Mouse (Mus musculus): ENCODE results near the gene 1700018F24Rik. TPM values are rescaled to one million over a fixed set of nuclear protein-coding genes. Genes with fewer than 3 reads are reported as not detected.
"Not testable (repeated sequence)": the region's sequence is repeated elsewhere in the genome, so short reads cannot be mapped to it uniquely, and the experiment has no call there.

The 1700018F24Rik gene
- total RNA-seq, 2 experiments from 2014 or later: not detected

DNA sequence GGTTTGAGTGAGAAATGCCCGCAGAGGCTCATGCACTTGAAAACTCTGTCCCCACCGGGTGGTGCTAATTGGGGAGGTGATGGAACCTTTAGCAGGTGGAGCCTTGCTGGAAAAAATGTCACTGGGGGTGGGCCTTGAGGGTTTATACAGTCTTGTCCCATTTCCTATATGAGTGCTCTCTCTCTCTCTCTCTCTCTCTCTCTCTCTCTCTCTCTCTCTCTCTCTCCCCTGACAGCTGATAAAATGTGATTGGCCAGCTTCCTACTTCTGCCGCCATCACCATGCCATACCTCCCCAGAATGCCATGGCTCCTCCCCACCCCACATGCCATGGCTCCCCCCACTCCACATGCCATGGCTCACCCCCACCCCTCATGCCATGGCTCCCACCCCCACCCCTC is 32.3 kb downstream of the 1700018F24Rik start:
- no peak for ATAC-seq (replicated peaks; ENCODE audit: low FRiP score, low TSS enrichment, poor library complexity, severe bottlenecking)

DNA sequence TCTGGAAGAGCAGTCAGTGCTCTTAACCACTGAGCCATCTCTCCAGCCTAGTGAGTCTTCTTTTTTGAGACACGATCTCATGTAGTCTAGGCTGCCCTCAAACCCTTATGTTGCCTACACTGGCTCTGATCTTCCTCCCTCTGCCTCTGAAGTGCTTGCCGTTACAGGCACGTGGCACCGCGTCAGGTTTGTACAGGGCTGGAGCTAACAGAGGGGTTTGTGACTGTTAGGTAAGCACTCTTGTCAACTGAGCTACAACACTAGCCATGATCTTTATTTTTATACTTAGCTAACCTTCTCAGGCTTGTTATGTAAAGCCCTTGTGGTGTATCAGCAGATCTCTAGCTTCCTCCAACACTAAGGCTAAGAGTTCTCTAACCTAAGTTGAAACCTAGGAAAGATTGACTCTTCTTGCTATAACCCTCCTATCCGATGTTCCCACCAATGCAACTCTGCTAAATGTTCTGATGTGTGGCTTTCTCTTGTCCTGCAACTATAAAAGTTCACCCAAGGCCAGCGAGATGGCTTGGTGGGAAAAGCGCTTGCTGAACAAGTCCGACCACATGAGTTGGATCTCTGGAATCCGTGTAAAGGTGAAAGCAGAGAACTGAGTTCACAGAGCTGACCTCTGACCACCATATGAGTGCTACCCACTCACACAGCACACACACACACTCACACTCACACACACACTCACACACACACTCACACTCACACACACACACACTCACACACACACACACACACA is 39.2 kb downstream of the 1700018F24Rik start:
- ATAC-seq (replicated peaks; ENCODE audit: low FRiP score, low TSS enrichment, poor library complexity, severe bottlenecking): no peak

- ATAC-seq (replicated peaks; ENCODE audit: low FRiP score, low TSS enrichment, poor library complexity, severe bottlenecking): not testable (repeated sequence)
Measured at GRCm38 (mm10) chr5:145083201-145083600, 40.4 kb downstream of the 1700018F24Rik start.

GRCm38 (mm10) chr5:145083632-145084451 is 41.1 kb downstream of the 1700018F24Rik start, which contains the start of the genes Arpc1a and Kpna7:
Arpc1a (plus strand) TSS chr5:145083830.
Kpna7 (minus strand) TSS chr5:145084030.
- peak; percentile 96 for ATAC-seq (replicated peaks; ENCODE audit: low FRiP score, low TSS enrichment, poor library complexity, severe bottlenecking)

GRCm38 (mm10) chr5:145084822-145085221 is 42.0 kb downstream of the 1700018F24Rik start:
- 0 out of 2 replicates have a peak, but pooled peaks have one; percentile 3 for ATAC-seq (replicated peaks; ENCODE audit: low FRiP score, low TSS enrichment, poor library complexity, severe bottlenecking)

- no peak for ATAC-seq (replicated peaks; ENCODE audit: low FRiP score, low TSS enrichment, poor library complexity, severe bottlenecking)
Measured at GRCm38 (mm10) chr5:145088186-145088585, 45.4 kb downstream of the 1700018F24Rik start.

- peak; percentile 43 for ATAC-seq (replicated peaks; ENCODE audit: low FRiP score, low TSS enrichment, poor library complexity, severe bottlenecking)
Measured at GRCm38 (mm10) chr5:145089878-145090277, 47.1 kb downstream of the 1700018F24Rik start.

Other genes with a start within 250 kb of the 1700018F24Rik start
- 1.9 and 4.1 TPM in 2 replicates for gene Smurf1, start 77.1 kb upstream of the 1700018F24Rik start, total RNA-seq (2014; fragmentation: Nextera tagmentation)
- gene Smurf1, start 77.1 kb upstream of the 1700018F24Rik start, total RNA-seq (2017): 1.0 and 5.1 TPM in 2 replicates
- gene Gm4871, start 10.2 kb upstream of the 1700018F24Rik start, total RNA-seq (2014; fragmentation: Nextera tagmentation): not detected in 2 replicates
- not detected in 2 replicates for gene Gm4871, start 10.2 kb upstream of the 1700018F24Rik start, total RNA-seq (2017)
- 102 and 117 TPM in 2 replicates for gene Arpc1a, start 40.8 kb downstream of the 1700018F24Rik start, total RNA-seq (2014; fragmentation: Nextera tagmentation)
- gene Arpc1a, start 40.8 kb downstream of the 1700018F24Rik start, total RNA-seq (2017): 90.0 and 94.7 TPM in 2 replicates
- not detected in 2 replicates for gene Kpna7, start 41.0 kb downstream of the 1700018F24Rik start, total RNA-seq (2014; fragmentation: Nextera tagmentation)
- not detected in 2 replicates for gene Kpna7, start 41.0 kb downstream of the 1700018F24Rik start, total RNA-seq (2017)
- gene Arpc1b, start 71.2 kb downstream of the 1700018F24Rik start, total RNA-seq (2014; fragmentation: Nextera tagmentation): 54.0 and 68.8 TPM in 2 replicates
- gene Arpc1b, start 71.2 kb downstream of the 1700018F24Rik start, total RNA-seq (2017): 23.7 and 35.9 TPM in 2 replicates
- 90.0 and 173 TPM in 2 replicates for gene Pdap1, start 97.2 kb downstream of the 1700018F24Rik start, total RNA-seq (2014; fragmentation: Nextera tagmentation)
- gene Pdap1, start 97.2 kb downstream of the 1700018F24Rik start, total RNA-seq (2017): 333 and 358 TPM in 2 replicates
- 141 and 226 TPM in 2 replicates for gene Bud31, start 97.4 kb downstream of the 1700018F24Rik start, total RNA-seq (2014; fragmentation: Nextera tagmentation)
- 255 and 296 TPM in 2 replicates for gene Bud31, start 97.4 kb downstream of the 1700018F24Rik start, total RNA-seq (2017)
- 10.2 and 15.4 TPM in 2 replicates for gene Ptcd1, start 124.1 kb downstream of the 1700018F24Rik start, total RNA-seq (2014; fragmentation: Nextera tagmentation)
- gene Ptcd1, start 124.1 kb downstream of the 1700018F24Rik start, total RNA-seq (2017): 17.9 and 18.6 TPM in 2 replicates
- 49.8 and 59.1 TPM in 2 replicates for gene Cpsf4, start 124.2 kb downstream of the 1700018F24Rik start, total RNA-seq (2014; fragmentation: Nextera tagmentation)
- 42.1 and 63.4 TPM in 2 replicates for gene Cpsf4, start 124.2 kb downstream of the 1700018F24Rik start, total RNA-seq (2017)
- gene Atp5j2, start 149.1 kb downstream of the 1700018F24Rik start, total RNA-seq (2014; fragmentation: Nextera tagmentation): 428 and 470 TPM in 2 replicates
- gene Atp5j2, start 149.1 kb downstream of the 1700018F24Rik start, total RNA-seq (2017): 74.1 and 117 TPM in 2 replicates
- gene Zkscan14, start 158.9 kb downstream of the 1700018F24Rik start, total RNA-seq (2014; fragmentation: Nextera tagmentation): 5.8 and 7.8 TPM in 2 replicates
- 19.9 and 26.5 TPM in 2 replicates for gene Zkscan14, start 158.9 kb downstream of the 1700018F24Rik start, total RNA-seq (2017)
- gene Zkscan5, start 161.6 kb downstream of the 1700018F24Rik start, total RNA-seq (2014; fragmentation: Nextera tagmentation): 5.7 and 9.5 TPM in 2 replicates
- gene Zkscan5, start 161.6 kb downstream of the 1700018F24Rik start, total RNA-seq (2017): 8.6 and 12.2 TPM in 2 replicates
- 30.8 and 32.8 TPM in 2 replicates for gene Zfp655, start 188.7 kb downstream of the 1700018F24Rik start, total RNA-seq (2014; fragmentation: Nextera tagmentation)
- gene Zfp655, start 188.7 kb downstream of the 1700018F24Rik start, total RNA-seq (2017): 37.4 and 43.8 TPM in 2 replicates
- 9.8 and 13.3 TPM in 2 replicates for gene Zscan25, start 237.5 kb downstream of the 1700018F24Rik start, total RNA-seq (2014; fragmentation: Nextera tagmentation)
- gene Zscan25, start 237.5 kb downstream of the 1700018F24Rik start, total RNA-seq (2017): 6.6 and 14.9 TPM in 2 replicates

Data from megakaryocyte-erythroid progenitor cell, adult 5-6 weeks (primary cell).